Comparison of ENCODE assay signal across 33 mouse cellular contexts in the genomic region with DNA sequence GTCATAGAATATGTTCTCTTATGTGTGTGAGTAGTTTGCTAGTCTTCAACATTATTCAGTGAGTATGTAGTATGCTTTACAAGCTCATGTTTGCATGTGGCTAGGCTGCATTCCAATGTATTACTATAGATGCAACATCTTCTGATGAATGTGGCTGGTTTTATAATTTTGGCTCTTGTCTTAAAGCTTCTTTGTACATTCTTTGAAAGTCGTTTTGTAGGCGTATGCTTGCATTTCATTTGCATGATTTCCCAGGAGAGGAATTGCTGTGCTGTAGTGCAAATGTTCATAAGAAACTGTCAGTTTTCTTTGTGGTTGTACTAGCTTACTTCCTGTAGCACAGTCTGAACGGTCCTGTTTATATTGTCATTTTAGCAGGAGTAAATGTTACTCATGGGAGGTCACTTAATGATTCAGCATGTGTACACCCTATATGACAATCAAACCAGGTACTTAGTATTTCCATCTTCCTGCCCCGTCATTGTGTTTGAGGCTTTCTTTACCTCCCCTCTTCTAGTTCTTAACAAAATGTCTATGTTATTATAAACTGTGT. TPM values are rescaled to one million over a fixed set of nuclear protein-coding genes. Genes with fewer than 3 reads are reported as not detected.
DNase-seq lines count a peak whose midpoint lies in the region; ATAC-seq lines count a peak whose summit lies in the region.
"Had no signal": no experiment of that assay in that cellular context is flagged by ENCODE, and none has a peak within 500 bp of the region (broad histone marks: within the 10 kb centered on the region; RNA-seq: fewer than 3 reads in every experiment).

No protein-coding gene starts in this region.

- intact Hi-C loops in left cerebral cortex, postnatal 14 days (cut with DNase I): no loop called here
- intact Hi-C loops in left cerebral cortex, postnatal 4 days (cut with DNase I): no loop called here

- H3K4me2 ChIP-seq in midbrain, embryonic 16.5 days (ENCODE audit: low read length): no peak overlapping the region
- H3K4me2 ChIP-seq: hindbrain, embryonic 12.5 days; intestine, embryonic 15.5 days; limb, embryonic 15.5 days; liver, embryonic 13.5 days; midbrain, embryonic 11.5 days; neural tube, embryonic 13.5 days had no signal

- peak; percentile 63; the same call in 1 of the 2 replicates for ATAC-seq in common myeloid progenitor, adult 5-6 weeks (replicated peaks; ENCODE audit: low read depth, poor library complexity, severe bottlenecking)
- ATAC-seq in midbrain, embryonic 16.5 days: no peak
- ATAC-seq: CD4-positive, CD25-positive, alpha-beta regulatory T cell, adult 4 months; forebrain, embryonic 14.5 days; hindbrain, postnatal 0 days; intestine, embryonic 15.5 days; lung, postnatal 0 days had no signal

- WGBS in midbrain, embryonic 16.5 days: 77% methylated on average over 4 of the region's 4 CpGs

- no peak overlapping the region for H3K4me3 ChIP-seq in midbrain, embryonic 16.5 days (ENCODE audit: low read depth, low read length)
- H3K4me3 ChIP-seq: hindbrain, embryonic 12.5 days; intestine, embryonic 15.5 days; limb, embryonic 10.5 days; limb, embryonic 15.5 days; liver, embryonic 13.5 days; neural tube, embryonic 13.5 days had no signal

- H3K9me3 ChIP-seq in midbrain, embryonic 16.5 days (replicated peaks; ENCODE audit: control insufficient read depth, low read length, poor library complexity, severe bottlenecking): no peaks in the 10 kb centered on the region
- H3K9me3 ChIP-seq: hindbrain, embryonic 12.5 days; intestine, embryonic 15.5 days; limb, embryonic 10.5 days; limb, embryonic 15.5 days; liver, embryonic 13.5 days; neural tube, embryonic 13.5 days had no signal

- H3K36me3 ChIP-seq in midbrain, embryonic 16.5 days (ENCODE audit: control insufficient read depth, insufficient read depth, low read length): no peaks in the 10 kb centered on the region
- H3K36me3 ChIP-seq: hindbrain, embryonic 12.5 days; intestine, embryonic 15.5 days; limb, embryonic 10.5 days; limb, embryonic 15.5 days; liver, embryonic 13.5 days; neural tube, embryonic 13.5 days had no signal

- H3K4me1 ChIP-seq in midbrain, embryonic 16.5 days (ENCODE audit: control insufficient read depth, insufficient read depth, low read length): no peaks in the 10 kb centered on the region
- H3K4me1 ChIP-seq: hindbrain, embryonic 12.5 days; intestine, embryonic 15.5 days; limb, embryonic 10.5 days; limb, embryonic 15.5 days; liver, embryonic 13.5 days; neural tube, embryonic 13.5 days had no signal

- H3K27ac ChIP-seq in midbrain, embryonic 16.5 days (ENCODE audit: low read length): no peak overlapping the region
- H3K27ac ChIP-seq: hindbrain, embryonic 12.5 days; hindbrain, postnatal 0 days; intestine, embryonic 15.5 days; limb, embryonic 10.5 days; limb, embryonic 15.5 days; liver, embryonic 13.5 days; neural tube, embryonic 13.5 days; stomach, postnatal 0 days had no signal

- H3K27me3 ChIP-seq in midbrain, embryonic 16.5 days (ENCODE audit: control insufficient read depth, insufficient read depth, low read depth, low read length): no peaks in the 10 kb centered on the region
- H3K27me3 ChIP-seq: hindbrain, embryonic 12.5 days; intestine, embryonic 15.5 days; limb, embryonic 15.5 days; liver, embryonic 13.5 days; neural tube, embryonic 13.5 days had no signal

- peak; percentile 3 to 31 for DNase-seq in frontal cortex, adult 2 months (ENCODE audit: extremely low spot score in 1 of 2, low spot score in 1 of 2)
- no peak for DNase-seq in frontal cortex, postnatal 14 days (ENCODE audit: low spot score in 2 of 2)
- peak; percentile 14 to 55 for DNase-seq in left cerebral cortex, postnatal 14 days (ENCODE audit: low spot score in 2 of 2)
- no peak for DNase-seq in left cerebral cortex, postnatal 4 days
- peak; percentile 44 for DNase-seq in 416B (ENCODE audit: low read depth)
- no peak for DNase-seq in adrenal gland, adult 18-20 months (ENCODE audit: low spot score in 2 of 2)
- DNase-seq: adrenal gland, adult 2 months; adrenal gland, postnatal 36 days; cerebellum, adult 2 months; cerebellum, postnatal 14 days; gastrocnemius, postnatal 10 days; heart, postnatal 14 days; kidney, adult 2 months; kidney, postnatal 14 days; liver, embryonic 13.5 days; lung, adult 18-20 months; lung, postnatal 4 days; right cerebral cortex, postnatal 25 days; thymus, adult 2 months; thymus, postnatal 4 days had no signal

- H3K9ac ChIP-seq in midbrain, embryonic 16.5 days (ENCODE audit: low read depth, low read length): no peak overlapping the region
- H3K9ac ChIP-seq: hindbrain, embryonic 12.5 days; intestine, embryonic 15.5 days; limb, embryonic 15.5 days; liver, embryonic 13.5 days; neural tube, embryonic 13.5 days had no signal

RNA-seq across cellular contexts. Expression of gene 9330182L06Rik, which starts 38.4 kb away (rescaled TPM):
- 15.2 and 15.6 TPM in 2 replicates for polyA plus RNA-seq in frontal cortex, adult 2 months (2012; rRNA removed)
- 10 to 100 TPM; 36.9 to 37.4 TPM for total RNA-seq in left cerebral cortex, postnatal 14 days (2021)
- total RNA-seq in left cerebral cortex, postnatal 4 days (2021): 10 to 100 TPM; 44.3 to 45.1 TPM
- total RNA-seq in common myeloid progenitor, adult 5-6 weeks (2017): 2.1 and 3.1 TPM in 2 replicates
- total RNA-seq in adrenal gland, adult 18-20 months (2021): 10 to 100 TPM; 10.1 to 13.2 TPM
- polyA plus RNA-seq in midbrain, embryonic 16.5 days (2015; fragmentation: Nextera tagmentation; extraction: Ambion mirVana): 21.4 and 24.5 TPM in 2 replicates
- polyA plus RNA-seq: CD4-positive, CD25-positive, alpha-beta regulatory T cell, adult 4 months had no signal

Comparison
In these comparisons a context has a peak if more than half of its experiments do, and no peak if none do; other contexts are left out.
1. DNase-seq: peak in frontal cortex, adult 2 months (2 of 2), left cerebral cortex, postnatal 14 days (2 of 2) and 416B (single experiment); none in frontal cortex, postnatal 14 days (0 of 2), left cerebral cortex, postnatal 4 days (single experiment) and adrenal gland, adult 18-20 months (0 of 2).